Mouse (Mus musculus) heart, embryonic 15.5 days (tissue): Measurements from ENCODE around the gene Blvrb. TPM values are rescaled to one million over a fixed set of nuclear protein-coding genes. Genes with fewer than 3 reads are reported as not detected.

Source experiments
- ATAC-seq: fragments of 200-750 bp; cut with Nextera tagmentation; replicated peaks from 2 replicates; pipeline ENCODE4 v1.8.0; 2017; ENCODE audit warnings: low read depth, moderate TSS enrichment; ENCODE audit not compliant: insufficient number of reproducible peaks, insufficient read depth, low FRiP score
- H3K27ac ChIP-seq: fragments of 300-500 bp; sonication (generic); 2 replicates; pipeline ENCODE4 v1.5.1; 2015; ENCODE audit warnings: mild to moderate bottlenecking, inconsistent platforms
- H3K27me3 ChIP-seq: fragments of 300-500 bp; sonication (generic); 2 replicates; pipeline ENCODE4 v1.6.1; 2015; ENCODE audit warnings: inconsistent platforms
- H3K36me3 ChIP-seq: fragments of 300-500 bp; sonication (generic); 2 replicates; pipeline ENCODE4 v1.6.1; 2015; ENCODE audit warnings: mild to moderate bottlenecking, inconsistent platforms
- H3K4me1 ChIP-seq: fragments of 300-500 bp; sonication (generic); replicated peaks from 2 replicates; pipeline ENCODE4 v1.6.1; 2015; ENCODE audit warnings: inconsistent platforms
- H3K4me2 ChIP-seq: fragments of 300-500 bp; sonication (generic); 2 replicates; pipeline ENCODE4 v1.6.1; 2015; ENCODE audit warnings: inconsistent platforms, mild to moderate bottlenecking, moderate library complexity
- H3K4me3 ChIP-seq: fragments of 300-500 bp; sonication (generic); 2 replicates; pipeline ENCODE4 v1.5.1; 2015; ENCODE audit warnings: mild to moderate bottlenecking, inconsistent platforms
- H3K9ac ChIP-seq: fragments of 300-500 bp; sonication (generic); 2 replicates; pipeline ENCODE4 v1.6.1; 2015; ENCODE audit warnings: mild to moderate bottlenecking, inconsistent platforms
- H3K9me3 ChIP-seq: fragments of 300-500 bp; sonication (generic); replicated peaks from 2 replicates; pipeline ENCODE4 v1.6.1; 2016; ENCODE audit warnings: inconsistent platforms
- WGBS: fragments of 180-500 bp; shearing (Covaris S2); methylation state at CpG from one replicate; pipeline ENCODE4 v1.1.7; 2015; ENCODE audit warnings: mixed read lengths; 5-methylcytosine and 5-hydroxymethylcytosine counted together
- polyA plus RNA-seq: library from polyadenylated mRNA; unstranded; fragments of >200 nt; fragmentation: Nextera tagmentation; extraction: Ambion mirVana; gene quantifications from 2 replicates; pipeline ENCODE4 v1.2.1, GENCODE M21; 2015

Blvrb gene
- polyA plus RNA-seq, 1 experiment from 2014 or later, result 51.4 TPM

- Histone ChIP-seq H3K9ac (no peak overlapping the region), H3K4me2 (no peak overlapping the region), H3K9me3 (no peaks in the 10 kb centered on the region), H3K4me3 (no peak overlapping the region), H3K27me3 (peaks cover 4% of the 10 kb centered on the region), H3K4me1 (peaks cover 16% of the 10 kb centered on the region), H3K36me3 (no peaks in the 10 kb centered on the region), H3K27ac (no peak overlapping the region)
- no peak for ATAC-seq
- WGBS, result 100% methylated on average over 2 of the region's 2 CpGs
Measured at GRCm38 (mm10) chr7:27451359-27451758, 3.6 kb downstream of the Blvrb start.

- Histone ChIP-seq H3K36me3 (no peaks in the 10 kb centered on the region), H3K4me3 (no peak overlapping the region), H3K27ac (no peak overlapping the region), H3K9me3 (no peaks in the 10 kb centered on the region), H3K9ac (no peak overlapping the region), H3K4me2 (no peak overlapping the region), H3K27me3 (no peaks in the 10 kb centered on the region), H3K4me1 (peaks cover 9% of the 10 kb centered on the region)
- no peak for ATAC-seq
- WGBS, result 63% methylated on average over 13 of the region's 13 CpGs
Measured at GRCm38 (mm10) chr7:27452206-27452770, 4.5 kb downstream of the Blvrb start.

GRCm38 (mm10) chr7:27454461-27455121 lies 6.8 kb downstream of the Blvrb start:
- Histone ChIP-seq H3K36me3 (no peaks in the 10 kb centered on the region), H3K27me3 (no peaks in the 10 kb centered on the region), H3K9ac (no peak overlapping the region), H3K27ac (no peak overlapping the region), H3K4me1 (no peaks in the 10 kb centered on the region), H3K4me3 (no peak overlapping the region), H3K4me2 (no peak overlapping the region), H3K9me3 (no peaks in the 10 kb centered on the region)
- ATAC-seq, result no peak
- WGBS, result 55% methylated on average over 10 of the region's 10 CpGs

- Histone ChIP-seq H3K9ac (no peak overlapping the region), H3K4me2 (no peak overlapping the region), H3K4me1 (no peaks in the 10 kb centered on the region), H3K36me3 (no peaks in the 10 kb centered on the region), H3K9me3 (no peaks in the 10 kb centered on the region), H3K27ac (no peak overlapping the region), H3K27me3 (no peaks in the 10 kb centered on the region), H3K4me3 (no peak overlapping the region)
- WGBS, result 91% methylated on average over 3 of the region's 3 CpGs
- no peak for ATAC-seq
Measured at GRCm38 (mm10) chr7:27455273-27455672, 7.5 kb downstream of the Blvrb start.

- Histone ChIP-seq H3K27ac (no peak overlapping the region), H3K4me2 (no peak overlapping the region), H3K9me3 (no peaks in the 10 kb centered on the region), H3K36me3 (no peaks in the 10 kb centered on the region), H3K27me3 (no peaks in the 10 kb centered on the region), H3K9ac (no peak overlapping the region), H3K4me3 (no peak overlapping the region), H3K4me1 (no peaks in the 10 kb centered on the region)
- WGBS, result 76% methylated on average over 4 of the region's 4 CpGs
- ATAC-seq, result no peak
Measured at GRCm38 (mm10) chr7:27458614-27459013, 10.8 kb downstream of the Blvrb start.

GRCm38 (mm10) chr7:27459640-27460039 lies 11.9 kb downstream of the Blvrb start:
- no peak for ATAC-seq
- 66% methylated on average over 5 of the region's 5 CpGs for WGBS

GRCm38 (mm10) chr7:27460477-27460876 lies 12.7 kb downstream of the Blvrb start:
- H3K9ac ChIP-seq, result no peak overlapping the region
- H3K4me3 ChIP-seq, result no peak overlapping the region
- H3K36me3 ChIP-seq, result no peaks in the 10 kb centered on the region
- 69% methylated on average over 6 of the region's 6 CpGs for WGBS
- no peaks in the 10 kb centered on the region for H3K27me3 ChIP-seq
- H3K4me1 ChIP-seq, result no peaks in the 10 kb centered on the region
- H3K4me2 ChIP-seq, result no peak overlapping the region
- ATAC-seq, result no peak
- H3K27ac ChIP-seq, result no peak overlapping the region
- H3K9me3 ChIP-seq, result no peaks in the 10 kb centered on the region

More at GRCm38 (mm10) chr7:27459640-27460039, 11.9 kb downstream of the Blvrb start:
- no peak overlapping the region for H3K9ac ChIP-seq
- H3K9me3 ChIP-seq, result no peaks in the 10 kb centered on the region
- H3K4me1 ChIP-seq, result no peaks in the 10 kb centered on the region
- no peak overlapping the region for H3K4me3 ChIP-seq
- no peak overlapping the region for H3K4me2 ChIP-seq
- H3K36me3 ChIP-seq, result no peaks in the 10 kb centered on the region
- no peak overlapping the region for H3K27ac ChIP-seq
- H3K27me3 ChIP-seq, result no peaks in the 10 kb centered on the region

GRCm38 (mm10) chr7:27467648-27468047 lies 19.9 kb downstream of the Blvrb start:
- no peak overlapping the region for H3K27ac ChIP-seq
- no peak for ATAC-seq

GRCm38 (mm10) chr7:27471390-27472120 lies 23.8 kb downstream of the Blvrb start:
- ATAC-seq, result no peak
- peaks cover 25% of the 10 kb centered on the region for H3K4me1 ChIP-seq
- WGBS, result 93% methylated on average over 11 of the region's 11 CpGs
- H3K36me3 ChIP-seq, result peaks cover 5% of the 10 kb centered on the region; the same call in 1 of the 2 replicates
- H3K4me2 ChIP-seq, result no peak overlapping the region
- H3K9ac ChIP-seq, result no peak overlapping the region
- H3K4me3 ChIP-seq, result no peak overlapping the region
- no peaks in the 10 kb centered on the region for H3K27me3 ChIP-seq
- H3K27ac ChIP-seq, result no peak overlapping the region
- H3K9me3 ChIP-seq, result no peaks in the 10 kb centered on the region

More at GRCm38 (mm10) chr7:27467648-27468047, 19.9 kb downstream of the Blvrb start:
- Histone ChIP-seq H3K36me3 (no peaks in the 10 kb centered on the region), H3K4me1 (peaks cover 7% of the 10 kb centered on the region), H3K9me3 (no peaks in the 10 kb centered on the region), H3K9ac (no peak overlapping the region), H3K27me3 (no peaks in the 10 kb centered on the region), H3K4me3 (no peak overlapping the region), H3K4me2 (no peak overlapping the region)
- 26% methylated on average over 4 of the region's 4 CpGs for WGBS

- H3K4me3 ChIP-seq, result peak overlapping the region; percentile 87
- H3K27me3 ChIP-seq, result no peaks in the 10 kb centered on the region
- WGBS, result 21% methylated on average over 7 of the region's 7 CpGs
- peaks cover 10% of the 10 kb centered on the region; the same call in 1 of the 2 replicates for H3K36me3 ChIP-seq
- ATAC-seq, result no peak
- H3K9me3 ChIP-seq, result no peaks in the 10 kb centered on the region
- H3K9ac ChIP-seq, result peak overlapping the region; percentile 52
- H3K4me1 ChIP-seq, result peaks cover 29% of the 10 kb centered on the region
- H3K27ac ChIP-seq, result peak overlapping the region; percentile 95
- peak overlapping the region; percentile 76 for H3K4me2 ChIP-seq
Measured at GRCm38 (mm10) chr7:27472596-27472995, 24.8 kb downstream of the Blvrb start.

- WGBS, result under 1% methylated on average over 36 of the region's 36 CpGs
- ATAC-seq, result peak; percentile 90
- Histone ChIP-seq H3K4me3 (peak within 1 kb of the TSS; percentile 87), H3K4me1 (peaks cover 28% of the 10 kb centered on the region), H3K36me3 (peaks cover 10% of the 10 kb centered on the region; the same call in 1 of the 2 replicates), H3K27me3 (no peaks in the 10 kb centered on the region), H3K9ac (peak within 1 kb of the TSS; percentile 86), H3K4me2 (peak within 1 kb of the TSS; percentile 76), H3K27ac (peak within 1 kb of the TSS; percentile 95), H3K9me3 (no peaks in the 10 kb centered on the region)
Measured at GRCm38 (mm10) chr7:27473156-27473834, 25.5 kb downstream of the Blvrb start, which contains the start of gene Sertad3. Gene Sertad3, plus strand, starts transcription at chr7:27473768.
